Mouse (Mus musculus) adrenal gland, adult 18-20 months (tissue): ENCODE data around the gene Slc24a1. TPM values are rescaled to one million over a fixed set of nuclear protein-coding genes. Genes with fewer than 3 reads are reported as not detected.

Experiments
- microRNA-seq, 2 experiments: library from miRNA; unstranded; fragments of <30 nt; microRNA quantifications; one replicate each; pipeline ENCODE4 v1.2.0; 2021; ENCODE audit warnings: borderline number of aligned reads in 2 of 2
- total RNA-seq, 2 experiments: library from RNA; stranded (reverse); gene quantifications; 1 replicate in 1 of 2; 2 replicates in 1 of 2; pipeline ENCODE4 v1.2.3; 2021

The Slc24a1 gene
- total RNA-seq, 2 experiments from 2014 or later, result not detected

Small RNA genes within 50 kb of the gene (microRNA-seq; reads per million reads assigned to microRNA genes)
- 0 reads per million in 2 experiments for gene Gm25640

Other genes starting within 250 kb of the Slc24a1 start
- gene Rab11a, start 213.8 kb downstream of the Slc24a1 start, total RNA-seq, result 100 to 1,000 TPM; 218 to 290 TPM
- gene Dennd4a, start 140.3 kb downstream of the Slc24a1 start, total RNA-seq, result 10 to 100 TPM; 15.9 to 18.9 TPM
- 10 to 100 TPM; 22.3 to 23.5 TPM for gene Ints14, start 9.3 kb upstream of the Slc24a1 start, total RNA-seq
- 100 to 1,000 TPM; 216 to 368 TPM for gene Hacd3, start 70.1 kb upstream of the Slc24a1 start, total RNA-seq
- 10 to 100 TPM; 91.8 to 92.9 TPM for gene Dpp8, start 80.8 kb upstream of the Slc24a1 start, total RNA-seq
- gene Igdcc4, start 149.9 kb upstream of the Slc24a1 start, total RNA-seq, result 10 to 100 TPM; 21.1 to 24.1 TPM
- 1 to 10 TPM; 1.4 to 1.8 TPM for gene Igdcc3, start 189.6 kb upstream of the Slc24a1 start, total RNA-seq
- gene Parp16, start 243.7 kb upstream of the Slc24a1 start, total RNA-seq, result 10 to 100 TPM; 12.0 to 15.3 TPM